Mouse (Mus musculus) intestine, embryonic 14.5 days (tissue): ENCODE results near the gene Siae. TPM values are rescaled to one million over a fixed set of nuclear protein-coding genes. Genes with fewer than 3 reads are reported as not detected.

Experiments
- ATAC-seq: fragments of 200-750 bp; cut with Nextera tagmentation; replicated peaks from 2 replicates; pipeline ENCODE4 v1.8.0; 2017; ENCODE audit warnings: low read depth, moderate number of reproducible peaks, moderate TSS enrichment, moderate library complexity; ENCODE audit not compliant: low FRiP score, low TSS enrichment
- DNase-seq: peaks from one replicate; pipeline ENCODE4 v3.0.0-alpha.2; 2018; ENCODE audit warnings: low spot score
- H3K27ac ChIP-seq: fragments of 300-500 bp; sonication (generic); 2 replicates; pipeline ENCODE4 v1.5.1; 2014; ENCODE audit warnings: low read depth, mild to moderate bottlenecking, control low read depth
- H3K27me3 ChIP-seq: fragments of 300-500 bp; sonication (generic); replicated peaks from 2 replicates; pipeline ENCODE4 v1.6.1; 2014; ENCODE audit warnings: low read length, control low read depth; ENCODE audit not compliant: control insufficient read depth, insufficient read depth
- H3K36me3 ChIP-seq: fragments of 300-500 bp; sonication (generic); 2 replicates; pipeline ENCODE4 v1.6.1; 2014; ENCODE audit warnings: low read length, control low read depth; ENCODE audit not compliant: control insufficient read depth, insufficient read depth
- H3K4me1 ChIP-seq: fragments of 300-500 bp; sonication (generic); replicated peaks from 2 replicates; pipeline ENCODE4 v1.6.1; 2014; ENCODE audit warnings: low read length, control low read depth, mixed read lengths; ENCODE audit not compliant: control insufficient read depth, insufficient read depth
- H3K4me2 ChIP-seq: fragments of 300-500 bp; sonication (generic); 2 replicates; pipeline ENCODE4 v1.6.1; 2014; ENCODE audit warnings: low read length
- H3K4me3 ChIP-seq: fragments of 300-500 bp; sonication (generic); 2 replicates; pipeline ENCODE4 v1.5.1; 2014; ENCODE audit warnings: low read depth, low read length, control low read depth, mixed read lengths
- H3K9ac ChIP-seq: fragments of 300-500 bp; sonication (generic); 2 replicates; pipeline ENCODE4 v1.6.1; 2014; ENCODE audit warnings: mild to moderate bottlenecking, low read length
- H3K9me3 ChIP-seq: fragments of 300-500 bp; sonication (generic); 2 replicates; pipeline ENCODE4 v1.6.1; 2016; ENCODE audit warnings: low read length, control low read depth; ENCODE audit not compliant: control insufficient read depth
- WGBS: fragments of 180-500 bp; shearing (Covaris S2); extraction: QIAGEN DNeasy Blood & Tissue Kit; methylation state at CpG from one replicate; pipeline ENCODE4 v1.1.7; 2014; 5-methylcytosine and 5-hydroxymethylcytosine counted together
- polyA plus RNA-seq: library from polyadenylated mRNA; unstranded; fragments of >200 nt; fragmentation: Nextera tagmentation; extraction: Ambion mirVana; gene quantifications from 2 replicates; pipeline ENCODE4 v1.2.1, GENCODE M21; 2014

The Siae gene
- polyA plus RNA-seq, 1 experiment from 2014 or later = 12.2 TPM

- WGBS = under 1% methylated on average over 10 of the region's 10 CpGs
- Histone ChIP-seq H3K4me2 (peak overlapping the region; percentile 91), H3K9me3 (no peaks in the 10 kb centered on the region), H3K4me3 (peak overlapping the region; percentile 71), H3K9ac (peak overlapping the region; percentile 66), H3K27ac (peak overlapping the region; percentile 85), H3K36me3 (peaks cover 37% of the 10 kb centered on the region), H3K27me3 (no peaks in the 10 kb centered on the region), H3K4me1 (peaks cover 4% of the 10 kb centered on the region; the same call in 1 of the 2 replicates)
- ATAC-seq (peak; percentile 45; the same call in 1 of the 2 replicates), DNase-seq (peak; percentile 75)
Observed at GRCm38 (mm10) chr9:37656439-37656881, 101.0 kb downstream of the Siae start.

- DNase-seq (peak; percentile 93), ATAC-seq (peak; percentile 96)
- Histone ChIP-seq H3K4me1 (peaks cover 4% of the 10 kb centered on the region; the same call in 1 of the 2 replicates), H3K4me3 (peak within 1 kb of the TSS; percentile 71), H3K27me3 (no peaks in the 10 kb centered on the region), H3K9ac (peak within 1 kb of the TSS; percentile 66), H3K36me3 (peaks cover 33% of the 10 kb centered on the region), H3K27ac (peak within 1 kb of the TSS; percentile 85), H3K9me3 (no peaks in the 10 kb centered on the region), H3K4me2 (peak within 1 kb of the TSS; percentile 91)
- WGBS = under 1% methylated on average over 36 of the region's 36 CpGs
Observed at GRCm38 (mm10) chr9:37656931-37657481, 101.5 kb downstream of the Siae start, which contains the start of gene Tbrg1. Gene Tbrg1 (minus strand): TSS chr9:37657312.

DNA sequence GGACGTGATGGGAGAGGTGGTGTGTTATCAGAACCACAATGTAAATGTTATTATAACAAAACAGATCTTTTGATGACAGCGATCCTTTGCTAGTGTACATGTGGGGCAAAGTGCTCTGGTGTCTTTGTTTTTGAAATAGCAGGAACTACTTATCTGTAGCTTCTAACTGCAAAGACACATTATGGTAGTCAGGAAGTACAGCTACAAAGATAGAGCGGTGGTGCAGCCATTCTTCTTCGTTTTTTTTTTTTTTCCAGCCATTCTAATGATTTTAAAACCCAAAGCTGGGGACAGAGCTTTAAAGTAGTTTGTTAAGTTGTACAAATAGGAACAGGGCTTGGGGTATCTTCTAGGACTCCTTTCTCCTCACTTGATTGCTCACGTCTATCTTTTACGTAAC is 103.9 kb downstream of the Siae start:
- no peaks in the 10 kb centered on the region for H3K9me3 ChIP-seq
- H3K27ac ChIP-seq = no peak overlapping the region
- H3K9ac ChIP-seq = no peak overlapping the region
- DNase-seq (no peak), ATAC-seq (no peak)
- 81% methylated on average over 6 of the region's 6 CpGs for WGBS
- H3K4me3 ChIP-seq = no peak overlapping the region
- peaks cover 9% of the 10 kb centered on the region for H3K36me3 ChIP-seq
- no peak overlapping the region for H3K4me2 ChIP-seq
- H3K4me1 ChIP-seq = peaks cover 4% of the 10 kb centered on the region; the same call in 1 of the 2 replicates
- no peaks in the 10 kb centered on the region for H3K27me3 ChIP-seq

DNA sequence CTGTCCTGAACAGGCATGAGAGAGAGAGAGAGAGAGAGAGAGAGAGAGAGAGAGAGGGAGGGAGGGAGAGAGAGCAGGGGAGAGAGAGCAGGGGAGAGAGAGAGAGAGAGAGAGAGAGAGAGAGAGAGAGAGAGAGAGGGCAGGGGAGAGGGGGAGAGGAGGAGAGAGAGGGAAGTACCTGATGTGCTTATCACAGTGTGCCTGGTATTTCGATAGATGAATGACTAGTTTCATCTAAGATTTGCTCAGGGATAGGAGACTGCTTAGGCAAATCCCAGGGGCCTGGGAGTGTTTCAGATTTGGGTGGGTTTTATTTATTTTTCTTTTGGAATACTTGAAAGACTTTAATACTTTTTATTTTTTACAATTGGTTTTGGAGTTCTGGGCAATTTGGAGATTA is 107.7 kb downstream of the Siae start:
- no peak overlapping the region for H3K9ac ChIP-seq
- no peak overlapping the region for H3K27ac ChIP-seq
- H3K4me1 ChIP-seq = no peaks in the 10 kb centered on the region
- H3K9me3 ChIP-seq = no peaks in the 10 kb centered on the region
- no peak for ATAC-seq
- H3K4me2 ChIP-seq = no peak overlapping the region
- no peaks in the 10 kb centered on the region for H3K27me3 ChIP-seq
- 65% methylated on average over 1 of the region's 1 CpGs for WGBS
- no peaks in the 10 kb centered on the region for H3K36me3 ChIP-seq
- no peak for DNase-seq
- no peak overlapping the region for H3K4me3 ChIP-seq

DNA sequence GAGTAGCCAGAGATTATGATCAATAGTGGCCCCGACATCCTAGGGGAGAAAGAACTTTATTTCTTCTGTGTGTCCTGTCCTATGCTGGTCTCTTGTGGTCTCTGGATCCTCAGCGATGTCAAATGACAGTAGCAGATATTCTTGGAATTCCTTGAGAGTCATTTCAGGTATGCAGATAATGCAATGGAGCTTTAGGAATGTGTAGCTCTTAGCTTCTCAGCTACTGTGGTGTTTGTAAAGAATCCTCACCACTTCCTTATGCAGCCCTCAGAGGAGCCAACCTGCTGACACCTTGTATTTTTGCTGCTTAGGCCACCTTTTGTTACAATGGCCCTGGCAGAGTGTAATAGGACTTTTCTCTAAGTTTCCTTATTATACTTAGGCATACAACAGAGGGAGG is 109.1 kb downstream of the Siae start:
- no peaks in the 10 kb centered on the region for H3K9me3 ChIP-seq
- DNase-seq (no peak), ATAC-seq (no peak)
- H3K4me2 ChIP-seq = no peak overlapping the region
- no peak overlapping the region for H3K4me3 ChIP-seq
- no peaks in the 10 kb centered on the region for H3K4me1 ChIP-seq
- 62% methylated on average over 2 of the region's 2 CpGs for WGBS
- no peaks in the 10 kb centered on the region for H3K27me3 ChIP-seq
- H3K36me3 ChIP-seq = no peaks in the 10 kb centered on the region
- no peak overlapping the region for H3K27ac ChIP-seq
- H3K9ac ChIP-seq = no peak overlapping the region

DNA sequence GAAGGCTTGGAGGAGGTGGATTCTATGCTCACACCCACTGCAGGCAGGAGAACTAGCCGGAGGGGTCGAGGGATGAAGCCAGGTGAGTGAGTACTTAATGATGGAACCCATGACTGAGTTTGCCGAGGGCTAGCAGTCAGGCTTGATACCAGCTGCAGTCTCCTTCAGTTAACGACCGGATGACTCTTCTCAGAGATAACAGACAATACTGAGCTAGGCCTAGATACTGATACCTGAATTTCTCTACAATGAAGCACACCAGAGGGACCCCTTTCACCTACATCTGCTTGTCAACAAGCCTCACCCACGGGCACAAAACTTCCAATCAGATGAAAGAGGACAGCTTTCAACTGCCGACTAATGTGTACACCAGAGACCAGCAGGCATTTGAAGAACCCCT is 110.5 kb downstream of the Siae start:
- Histone ChIP-seq H3K27ac (no peak overlapping the region), H3K4me3 (no peak overlapping the region), H3K9me3 (no peaks in the 10 kb centered on the region), H3K27me3 (no peaks in the 10 kb centered on the region), H3K9ac (no peak overlapping the region), H3K4me1 (no peaks in the 10 kb centered on the region), H3K36me3 (no peaks in the 10 kb centered on the region), H3K4me2 (no peak overlapping the region)
- WGBS = 66% methylated on average over 7 of the region's 7 CpGs
- no peak for DNase-seq
- no peak for ATAC-seq

GRCm38 (mm10) chr9:37669115-37669514 is 113.6 kb downstream of the Siae start, which contains the start of gene Panx3:
Gene Panx3 (minus strand): TSS chr9:37669235.
- WGBS = 59% methylated on average over 6 of the region's 6 CpGs
- Histone ChIP-seq H3K4me1 (no peaks in the 10 kb centered on the region), H3K9ac (no peak within 1 kb of the TSS), H3K27ac (no peak within 1 kb of the TSS), H3K27me3 (no peaks in the 10 kb centered on the region), H3K4me3 (no peak within 1 kb of the TSS), H3K36me3 (no peaks in the 10 kb centered on the region), H3K4me2 (no peak within 1 kb of the TSS), H3K9me3 (no peaks in the 10 kb centered on the region)
- DNase-seq (no peak), ATAC-seq (no peak)

DNA sequence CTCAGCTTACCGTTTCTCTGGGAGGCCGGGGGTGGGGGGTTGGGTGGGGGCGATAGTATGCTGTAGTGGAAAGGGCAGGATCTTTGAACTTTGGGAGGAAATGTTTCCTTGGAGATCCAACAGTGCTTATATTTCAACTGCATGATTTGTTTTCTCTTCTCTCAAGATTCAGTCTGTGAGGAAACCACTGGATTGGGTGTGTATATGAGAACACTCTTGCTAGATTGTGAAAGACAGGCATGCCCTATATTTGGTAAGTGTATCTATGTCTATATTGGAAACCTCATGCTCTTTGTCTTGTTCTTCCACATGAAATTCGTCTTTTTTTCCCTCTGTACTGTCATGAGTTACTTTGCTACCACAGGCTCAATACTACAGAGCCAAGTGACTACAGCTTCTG is 114.2 kb downstream of the Siae start:
- no peak overlapping the region for H3K9ac ChIP-seq
- H3K27me3 ChIP-seq = no peaks in the 10 kb centered on the region
- no peaks in the 10 kb centered on the region for H3K4me1 ChIP-seq
- no peaks in the 10 kb centered on the region for H3K36me3 ChIP-seq
- ATAC-seq (no peak), DNase-seq (no peak)
- 50% methylated on average over 4 of the region's 4 CpGs for WGBS
- H3K9me3 ChIP-seq = no peaks in the 10 kb centered on the region
- H3K27ac ChIP-seq = no peak overlapping the region
- H3K4me2 ChIP-seq = no peak overlapping the region
- H3K4me3 ChIP-seq = no peak overlapping the region

- Histone ChIP-seq H3K27ac (no peak overlapping the region), H3K4me3 (no peak overlapping the region), H3K36me3 (no peaks in the 10 kb centered on the region), H3K9me3 (no peaks in the 10 kb centered on the region), H3K9ac (no peak overlapping the region), H3K4me2 (no peak overlapping the region), H3K4me1 (no peaks in the 10 kb centered on the region), H3K27me3 (no peaks in the 10 kb centered on the region)
- ATAC-seq = no peak
- DNase-seq = no peak
- WGBS = 94% methylated on average over 3 of the region's 3 CpGs
Observed at GRCm38 (mm10) chr9:37670261-37670660, 114.8 kb downstream of the Siae start.
